Mouse (Mus musculus) small intestine, adult 2 months (tissue): Measurements from ENCODE around the gene Ccndbp1.

Source experiments
- CTCF ChIP-seq: fragments of 200-500 bp; IDR thresholded peaks from 2 replicates; pipeline ENCODE4 v1.5.1; 2012; ENCODE audit warnings: low read depth, mild to moderate bottlenecking, control low read depth, inconsistent platforms, low read length, moderate library complexity, mixed read lengths; ENCODE audit not compliant: insufficient replicate concordance, insufficient read length; ENCODE audit errors: extremely low read depth
- POLR2A ChIP-seq: fragments of 200-500 bp; IDR thresholded peaks from 2 replicates; pipeline ENCODE4 v1.6.1; 2012; ENCODE audit warnings: low read depth, mild to moderate bottlenecking, control low read depth, inconsistent platforms, low read length, moderate library complexity

DNA sequence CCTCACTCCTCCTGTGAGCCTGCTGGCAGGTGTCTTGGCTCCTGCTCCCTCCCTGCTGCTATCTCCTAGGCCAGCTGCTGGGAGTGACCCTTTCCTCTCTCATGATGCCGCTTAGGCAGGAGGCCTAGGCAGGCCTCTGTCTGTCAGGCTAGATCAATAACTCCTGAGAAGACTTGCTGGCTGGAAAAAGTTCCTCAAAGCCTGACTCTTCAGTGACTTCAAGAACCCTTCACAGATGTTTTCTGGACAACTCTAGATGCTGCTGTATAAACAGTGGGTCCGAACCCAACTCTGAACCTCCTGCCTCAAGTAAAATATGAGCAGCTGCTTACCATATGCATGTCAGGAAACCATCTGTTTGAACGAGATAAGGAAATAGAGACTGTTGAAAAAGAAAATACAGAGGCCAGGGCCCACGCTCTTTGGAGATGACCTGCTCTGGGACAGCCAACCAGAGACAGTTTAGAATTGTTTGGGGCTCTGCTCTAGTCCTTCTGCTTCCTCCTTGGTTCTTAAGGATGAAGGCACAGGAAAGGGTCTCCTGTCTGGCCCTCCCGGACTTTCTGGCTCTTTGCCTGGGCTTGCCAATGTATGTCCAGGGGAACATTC lies 28.6 kb downstream of the Ccndbp1 start, which contains the start of gene Epb42:
- TF ChIP-seq CTCF (no peak), POLR2A (no peak)
